Mouse (Mus musculus) layer of hippocampus, postnatal 14 days (tissue): ENCODE results near the gene Btbd35f25. TPM values are rescaled to one million over a fixed set of nuclear protein-coding genes. Genes with fewer than 3 reads are reported as not detected.
"Not testable (repeated sequence)": the region's sequence is repeated elsewhere in the genome, so short reads cannot be mapped to it uniquely, and the experiment has no call there.

Source experiments
- DNase-seq, 2 experiments: peaks; one replicate each; pipeline ENCODE4 v3.0.0; 2021 to 2022; ENCODE audit warnings: low spot score in 2 of 2, mixed read lengths in 1 of 2
- long read RNA-seq, 2 experiments: library from polyadenylated mRNA; stranded (forward); transcript quantifications; one replicate each; pipeline ENCODE4 v2.0.0; 2021
- total RNA-seq, 2 experiments: library from RNA; stranded (reverse); gene quantifications; 2 replicates each; pipeline ENCODE4 v1.2.3; 2021

Gene Btbd35f25
- not detected for total RNA-seq
- long read RNA-seq, experiment 1, result 0 reads
- long read RNA-seq, experiment 2, result 0 reads

- DNase-seq, result not testable (repeated sequence)
Observed at GRCm38 (mm10) chrX:31717056-31717455, at the start of gene Btbd35f25. Gene Btbd35f25 (minus strand): TSS chrX:31717156.

- DNase-seq, result no peak
Observed at GRCm38 (mm10) chrX:31766255-31766654, 49.3 kb upstream of the Btbd35f25 start.

GRCm38 (mm10) chrX:31764001-31764400, 47.0 kb upstream of the Btbd35f25 start:
- no peak for DNase-seq

GRCm38 (mm10) chrX:31745079-31745478, 28.1 kb upstream of the Btbd35f25 start:
- DNase-seq, result no peak

DNA sequence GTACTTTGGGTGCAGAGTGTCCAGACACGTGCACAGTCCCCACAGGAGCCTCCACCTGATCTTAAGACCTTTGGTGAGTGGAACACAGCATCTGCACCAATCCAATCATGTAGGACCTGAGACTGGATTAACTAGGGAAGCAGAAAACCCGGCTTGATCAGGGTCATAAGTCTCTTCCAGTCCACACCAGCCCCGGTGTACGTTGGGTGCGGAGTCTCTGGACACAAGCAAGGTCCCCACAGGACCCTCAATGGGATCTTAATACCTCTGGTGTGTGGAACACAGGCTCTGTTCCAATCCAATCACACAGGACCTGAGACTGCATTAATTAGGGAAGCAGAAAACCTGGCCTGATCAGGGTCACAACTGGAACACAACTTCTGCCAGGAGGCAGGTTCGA, 20.0 kb upstream of the Btbd35f25 start:
- DNase-seq, result no peak

Other genes starting within 250 kb of the Btbd35f25 start
- gene Gm21883, start 142.9 kb downstream of the Btbd35f25 start, total RNA-seq, result not detected
- not detected for gene Spin2e, start 98.2 kb downstream of the Btbd35f25 start, total RNA-seq
- not detected for gene Gm21637, start 244.9 kb upstream of the Btbd35f25 start, total RNA-seq